Mouse (Mus musculus) hindbrain, postnatal 0 days (tissue): Measurements from ENCODE around the gene Rfesd. TPM values are rescaled to one million over a fixed set of nuclear protein-coding genes. Genes with fewer than 3 reads are reported as not detected.
A peak's percentile ranks its signal among the peaks of the same experiment; 100 is the strongest.

ENCODE experiments used
- ATAC-seq: fragments of 200-750 bp; cut with Nextera tagmentation; 2 replicates; pipeline ENCODE4 v1.8.0; 2017; ENCODE audit warnings: mild to moderate bottlenecking, moderate TSS enrichment, moderate library complexity
- DNase-seq: peaks from one replicate; pipeline ENCODE4 v3.0.0-alpha.2; 2015; ENCODE audit warnings: low spot score
- H3K27ac ChIP-seq: fragments of 300-500 bp; sonication (generic); 2 replicates; pipeline ENCODE4 v1.5.1; 2014; ENCODE audit warnings: mild to moderate bottlenecking
- H3K27me3 ChIP-seq: fragments of 300-500 bp; sonication (generic); 2 replicates; pipeline ENCODE4 v1.6.1; 2014; ENCODE audit warnings: low read length, mixed read lengths; ENCODE audit not compliant: insufficient read depth
- H3K36me3 ChIP-seq: fragments of 300-500 bp; sonication (generic); 2 replicates; pipeline ENCODE4 v1.6.1; 2014; ENCODE audit warnings: low read length, mixed read lengths; ENCODE audit not compliant: insufficient read depth
- H3K4me1 ChIP-seq: fragments of 300-500 bp; sonication (generic); 2 replicates; pipeline ENCODE4 v1.6.1; 2014; ENCODE audit warnings: antibody characterized with exemption, low read length, mixed read lengths; ENCODE audit not compliant: insufficient read depth
- H3K4me2 ChIP-seq: fragments of 300-500 bp; sonication (generic); 2 replicates; pipeline ENCODE4 v1.6.1; 2014; ENCODE audit warnings: low read depth, mild to moderate bottlenecking, low read length, moderate library complexity, mixed read lengths
- H3K4me3 ChIP-seq: fragments of 300-500 bp; sonication (generic); 2 replicates; pipeline ENCODE4 v1.5.1; 2014; ENCODE audit warnings: low read length
- H3K9ac ChIP-seq: fragments of 300-500 bp; sonication (generic); replicated peaks from 2 replicates; pipeline ENCODE4 v1.6.1; 2014; ENCODE audit warnings: mild to moderate bottlenecking, low read length, moderate library complexity, mixed read lengths
- H3K9me3 ChIP-seq: fragments of 300-500 bp; sonication (generic); 2 replicates; pipeline ENCODE4 v1.6.1; 2016; ENCODE audit warnings: low read length, mixed read lengths
- CTCF ChIP-seq: IDR thresholded peaks from 2 replicates; pipeline ENCODE4 v1.5.1; 2016; ENCODE audit warnings: antibody characterized with exemption, control low read depth, low read depth
- whole genome bisulfite sequencing: fragments of 180-500 bp; shearing (Covaris S2); extraction: QIAGEN DNeasy Blood & Tissue Kit; methylation state at CpG from one replicate; pipeline ENCODE4 v1.1.7; 2014; 5-methylcytosine and 5-hydroxymethylcytosine counted together
- polyA plus RNA-seq: library from polyadenylated mRNA; unstranded; fragments of >200 nt; fragmentation: Nextera tagmentation; extraction: Ambion mirVana; gene quantifications from 2 replicates; pipeline ENCODE4 v1.2.1, GENCODE M21; 2015
- total RNA-seq: library from RNA; depleted of rRNA; stranded (reverse); fragments of >200 nt; gene quantifications from 2 replicates; pipeline ENCODE4 v1.2.3, GENCODE M21; 2014

The Rfesd gene
- total and polyA plus RNA-seq, 2 experiments from 2014 or later, result 16.3 to 23.9 TPM

GRCm38 (mm10) chr13:75988096-75988495 is 30.4 kb downstream of the Rfesd start:
- no peak for TF ChIP-seq CTCF
- no peak overlapping the region for H3K27ac ChIP-seq
- H3K36me3 ChIP-seq, result no peaks in the 10 kb centered on the region
- ATAC-seq (peak; percentile 38; the same call in 1 of the 2 replicates), DNase-seq (peak; percentile 3)
- H3K4me2 ChIP-seq, result no peak overlapping the region
- H3K9ac ChIP-seq, result no peak overlapping the region
- WGBS, result 87% methylated on average over 1 of the region's 1 CpGs
- H3K4me3 ChIP-seq, result no peak overlapping the region
- no peaks in the 10 kb centered on the region for H3K27me3 ChIP-seq
- H3K9me3 ChIP-seq, result no peaks in the 10 kb centered on the region
- no peaks in the 10 kb centered on the region for H3K4me1 ChIP-seq

DNA sequence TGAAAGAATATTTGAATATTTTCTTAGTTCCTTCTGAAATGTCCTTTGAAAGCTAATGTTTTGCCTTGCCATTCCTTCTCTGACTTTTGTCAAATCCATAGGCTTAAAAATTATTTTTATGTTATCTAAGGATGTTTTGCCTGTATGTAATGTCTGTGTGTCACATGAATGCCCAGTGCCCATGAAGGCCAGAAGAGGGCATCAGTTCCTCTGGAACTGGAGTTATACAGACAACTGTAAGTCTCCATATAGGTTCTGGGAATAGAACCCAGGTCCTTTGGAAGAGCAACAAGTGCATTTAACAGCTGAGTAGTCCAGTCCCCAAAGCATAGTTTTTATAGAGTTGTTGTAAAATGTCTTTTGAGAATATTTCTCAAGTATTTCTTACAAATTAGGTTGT is 36.6 kb downstream of the Rfesd start:
- H3K9ac ChIP-seq, result no peak overlapping the region
- ATAC-seq, result no peak
- no peak overlapping the region for H3K27ac ChIP-seq
- H3K4me3 ChIP-seq, result no peak overlapping the region
- no peaks in the 10 kb centered on the region for H3K36me3 ChIP-seq
- H3K27me3 ChIP-seq, result no peaks in the 10 kb centered on the region
- peak; percentile 24; the same call in 1 of the 2 replicates for TF ChIP-seq CTCF
- no peak overlapping the region for H3K4me2 ChIP-seq
- DNase-seq, result no peak
- no peaks in the 10 kb centered on the region for H3K9me3 ChIP-seq
- H3K4me1 ChIP-seq, result no peaks in the 10 kb centered on the region

- Histone ChIP-seq H3K9me3 (no peaks in the 10 kb centered on the region), H3K4me1 (no peaks in the 10 kb centered on the region), H3K36me3 (no peaks in the 10 kb centered on the region), H3K27ac (no peak overlapping the region), H3K4me2 (no peak overlapping the region), H3K9ac (no peak overlapping the region), H3K27me3 (no peaks in the 10 kb centered on the region), H3K4me3 (no peak overlapping the region)
- no peak for TF ChIP-seq CTCF
- ATAC-seq (no peak), DNase-seq (no peak)
- 89% methylated on average over 2 of the region's 2 CpGs for WGBS
Observed at GRCm38 (mm10) chr13:75976649-75977048, 41.9 kb downstream of the Rfesd start.

GRCm38 (mm10) chr13:75976218-75976617 is 42.3 kb downstream of the Rfesd start:
- Histone ChIP-seq H3K27ac (no peak overlapping the region), H3K4me1 (no peaks in the 10 kb centered on the region), H3K36me3 (no peaks in the 10 kb centered on the region), H3K9me3 (no peaks in the 10 kb centered on the region), H3K9ac (no peak overlapping the region), H3K4me2 (no peak overlapping the region), H3K27me3 (no peaks in the 10 kb centered on the region), H3K4me3 (no peak overlapping the region)
- WGBS, result 94% methylated on average over 2 of the region's 2 CpGs
- no peak for DNase-seq
- ATAC-seq, result no peak
- no peak for TF ChIP-seq CTCF

DNA sequence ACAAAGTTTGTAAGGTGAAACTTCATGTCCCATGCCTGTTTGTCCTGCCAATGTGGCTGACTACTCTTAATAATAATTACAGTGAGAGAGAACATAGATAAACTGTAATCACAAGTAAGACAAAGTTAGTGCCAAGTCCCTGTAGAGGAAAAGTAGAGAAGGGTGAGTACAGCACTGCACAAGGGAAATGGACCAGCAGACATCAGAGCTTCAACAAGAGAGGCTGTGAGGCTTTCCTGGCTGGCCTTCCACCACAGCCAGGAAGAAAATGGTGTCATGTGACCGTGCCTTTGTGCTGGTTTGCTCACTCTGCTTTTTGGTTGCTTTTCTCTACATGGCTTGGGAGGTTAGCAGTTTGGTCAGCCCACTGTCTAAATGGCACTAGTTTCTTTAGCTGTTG is 42.9 kb downstream of the Rfesd start:
- H3K27me3 ChIP-seq, result no peaks in the 10 kb centered on the region
- 41% methylated on average over 1 of the region's 1 CpGs for WGBS
- no peak overlapping the region for H3K9ac ChIP-seq
- H3K27ac ChIP-seq, result no peak overlapping the region
- ATAC-seq (peak; percentile 61; the same call in 1 of the 2 replicates), DNase-seq (peak; percentile 15)
- no peaks in the 10 kb centered on the region for H3K9me3 ChIP-seq
- H3K4me1 ChIP-seq, result no peaks in the 10 kb centered on the region
- H3K36me3 ChIP-seq, result no peaks in the 10 kb centered on the region
- H3K4me3 ChIP-seq, result no peak overlapping the region
- no peak for TF ChIP-seq CTCF
- no peak overlapping the region for H3K4me2 ChIP-seq

GRCm38 (mm10) chr13:75974481-75974880 is 44.0 kb downstream of the Rfesd start:
- Histone ChIP-seq H3K27ac (no peak overlapping the region), H3K9ac (no peak overlapping the region), H3K9me3 (no peaks in the 10 kb centered on the region), H3K4me3 (no peak overlapping the region), H3K27me3 (no peaks in the 10 kb centered on the region), H3K4me2 (no peak overlapping the region), H3K4me1 (no peaks in the 10 kb centered on the region), H3K36me3 (no peaks in the 10 kb centered on the region)
- ATAC-seq (no peak), DNase-seq (no peak)
- TF ChIP-seq CTCF, result no peak
- 92% methylated on average over 2 of the region's 2 CpGs for WGBS

GRCm38 (mm10) chr13:75966850-75967249 is 51.7 kb downstream of the Rfesd start, which contains the start of gene Spata9:
Spata9 (plus strand) TSS chr13:75967150.
- no peaks in the 10 kb centered on the region for H3K9me3 ChIP-seq
- no peak for TF ChIP-seq CTCF
- WGBS, result 80% methylated on average over 1 of the region's 1 CpGs

More at GRCm38 (mm10) chr13:75966850-75967249, 51.7 kb downstream of the Rfesd start, which contains the start of gene Spata9:
- Histone ChIP-seq H3K27ac (no peak within 1 kb of the TSS), H3K9ac (no peak within 1 kb of the TSS), H3K36me3 (no peaks in the 10 kb centered on the region), H3K4me3 (no peak within 1 kb of the TSS), H3K27me3 (no peaks in the 10 kb centered on the region), H3K4me2 (no peak within 1 kb of the TSS), H3K4me1 (no peaks in the 10 kb centered on the region)
- no peak for DNase-seq
- no peak for ATAC-seq
